Mouse (Mus musculus) forebrain, embryonic 12.5 days (tissue): ENCODE results near the gene Etnk1. TPM values are rescaled to one million over a fixed set of nuclear protein-coding genes. Genes with fewer than 3 reads are reported as not detected.
A peak's percentile ranks its signal among the peaks of the same experiment; 100 is the strongest.
"Not testable (repeated sequence)": the region's sequence is repeated elsewhere in the genome, so short reads cannot be mapped to it uniquely, and the experiment has no call there.

Experiments used
- ATAC-seq: fragments of 200-750 bp; cut with Nextera tagmentation; 2 replicates; pipeline ENCODE4 v1.8.0; 2017; ENCODE audit warnings: moderate TSS enrichment; ENCODE audit not compliant: low FRiP score
- H3K27ac ChIP-seq: fragments of 300-500 bp; sonication (generic); 2 replicates; pipeline ENCODE4 v1.5.1; 2016; ENCODE audit warnings: mild to moderate bottlenecking
- H3K27me3 ChIP-seq: fragments of 300-500 bp; sonication (generic); 2 replicates; pipeline ENCODE4 v1.6.1; 2016; ENCODE audit warnings: mild to moderate bottlenecking
- H3K36me3 ChIP-seq: fragments of 300-500 bp; sonication (generic); replicated peaks from 2 replicates; pipeline ENCODE4 v1.6.1; 2016; ENCODE audit warnings: mild to moderate bottlenecking
- H3K4me1 ChIP-seq: fragments of 300-500 bp; sonication (generic); 2 replicates; pipeline ENCODE4 v1.6.1; 2016
- H3K4me2 ChIP-seq: fragments of 300-500 bp; sonication (generic); 2 replicates; pipeline ENCODE4 v1.6.1; 2016; ENCODE audit warnings: mild to moderate bottlenecking, moderate library complexity
- H3K4me3 ChIP-seq: fragments of 300-500 bp; sonication (generic); replicated peaks from 2 replicates; pipeline ENCODE4 v1.5.1; 2016; ENCODE audit warnings: mild to moderate bottlenecking
- H3K9ac ChIP-seq: fragments of 300-500 bp; sonication (generic); 2 replicates; pipeline ENCODE4 v1.6.1; 2016; ENCODE audit warnings: mild to moderate bottlenecking
- H3K9me3 ChIP-seq: fragments of 300-500 bp; sonication (generic); 2 replicates; pipeline ENCODE4 v1.6.1; 2016
- WGBS: fragments of 180-500 bp; shearing (Covaris S2); methylation state at CpG from one replicate; pipeline ENCODE4 v1.1.7; 2016; 5-methylcytosine and 5-hydroxymethylcytosine counted together
- polyA plus RNA-seq: library from polyadenylated mRNA; unstranded; fragments of >200 nt; fragmentation: Nextera tagmentation; extraction: Ambion mirVana; gene quantifications from 2 replicates; pipeline ENCODE4 v1.2.1, GENCODE M21; 2016

The Etnk1 gene
- polyA plus RNA-seq, 1 experiment from 2014 or later, result 33.9 TPM

DNA sequence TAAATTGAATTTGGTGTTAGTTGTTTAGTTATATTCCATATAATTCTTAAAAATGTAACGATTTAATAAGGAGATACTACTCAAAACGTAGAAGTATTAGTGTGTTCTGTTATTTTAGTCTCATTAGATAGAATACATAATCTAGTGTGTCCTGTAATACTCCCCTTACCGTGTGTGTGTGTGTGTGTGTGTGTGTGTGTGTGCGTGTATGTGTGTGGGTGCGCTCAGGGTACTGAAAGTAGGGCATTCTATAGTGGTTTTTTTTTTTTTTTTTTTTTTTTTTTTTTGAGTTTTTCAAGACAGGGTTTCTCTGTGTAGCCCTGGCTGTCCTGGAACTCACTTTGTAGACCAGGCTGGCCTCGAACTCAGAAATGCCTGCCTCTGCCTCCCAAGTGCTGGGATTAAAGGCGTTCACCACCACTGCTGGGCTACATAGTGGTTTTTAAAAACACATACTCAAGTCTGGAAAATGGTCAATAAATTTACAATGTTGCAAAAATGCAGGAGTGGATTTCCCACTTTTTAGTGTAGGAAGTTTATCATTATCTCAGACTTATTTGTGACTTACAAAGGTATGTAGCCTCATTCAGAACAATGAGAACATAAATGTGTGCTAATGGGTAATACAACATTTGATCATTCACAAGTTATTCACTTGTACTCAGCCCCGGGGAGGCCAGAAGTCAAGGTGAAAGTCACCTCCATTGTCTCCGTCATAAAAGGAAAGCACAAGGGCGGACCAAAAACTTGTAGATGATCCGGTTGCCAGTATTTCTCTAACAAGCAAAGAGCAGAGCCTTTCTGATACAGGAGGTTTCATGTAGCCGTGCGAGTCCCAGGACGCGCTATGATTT lies 1.4 kb upstream of the Etnk1 start:
- H3K9me3 ChIP-seq, result no peaks in the 10 kb centered on the region
- H3K4me2 ChIP-seq, result peak overlapping the region; percentile 85
- no peaks in the 10 kb centered on the region for H3K27me3 ChIP-seq
- no peaks in the 10 kb centered on the region for H3K36me3 ChIP-seq
- H3K27ac ChIP-seq, result no peak overlapping the region
- H3K9ac ChIP-seq, result no peak overlapping the region
- ATAC-seq, result no peak
- no peak overlapping the region; the same call in 1 of the 2 replicates for H3K4me3 ChIP-seq
- H3K4me1 ChIP-seq, result peaks cover 33% of the 10 kb centered on the region
- WGBS, result 61% methylated on average over 15 of the region's 15 CpGs

DNA sequence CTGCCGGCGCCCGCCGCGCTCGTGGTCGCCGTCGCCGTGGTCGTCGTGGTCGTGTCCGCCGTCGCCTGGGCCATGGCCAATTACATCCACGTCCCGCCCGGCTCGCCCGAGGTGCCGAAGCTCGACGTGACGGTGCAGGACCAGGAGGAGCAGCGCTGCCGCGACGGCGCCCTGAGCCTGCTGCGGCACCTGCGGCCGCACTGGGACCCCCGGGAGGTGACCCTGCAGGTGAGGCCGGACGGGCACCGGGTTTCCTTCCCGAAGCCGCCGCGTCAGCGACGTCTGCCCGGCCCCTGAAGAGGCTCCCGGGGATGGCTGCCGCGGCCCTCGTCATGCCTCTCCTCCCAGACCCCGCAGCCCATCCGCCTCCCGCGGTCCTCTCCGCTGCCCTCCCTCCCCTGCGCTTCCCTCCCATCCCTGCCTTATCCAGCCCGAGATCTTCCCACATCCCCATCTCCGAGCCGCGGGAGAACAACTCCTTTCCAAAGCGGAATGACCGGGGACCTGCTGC lies 443 bp downstream of the Etnk1 start:
- 0 out of 2 replicates have a peak, but pooled peaks cover 6% of the 10 kb centered on the region for H3K36me3 ChIP-seq
- no peaks in the 10 kb centered on the region for H3K9me3 ChIP-seq
- under 1% methylated on average over 55 of the region's 60 CpGs for WGBS
- peak overlapping the region; percentile 85 for H3K4me2 ChIP-seq
- ATAC-seq, result peak; percentile 71
- peaks cover 33% of the 10 kb centered on the region for H3K4me1 ChIP-seq
- H3K27ac ChIP-seq, result peak overlapping the region; percentile 92
- H3K4me3 ChIP-seq, result peak overlapping the region; percentile 88
- peak overlapping the region; percentile 83 for H3K9ac ChIP-seq
- no peaks in the 10 kb centered on the region for H3K27me3 ChIP-seq

- H3K9ac ChIP-seq, result peak overlapping the region; percentile 83
- no peaks in the 10 kb centered on the region for H3K27me3 ChIP-seq
- H3K4me1 ChIP-seq, result peaks cover 33% of the 10 kb centered on the region
- 34% methylated on average over 6 of the region's 6 CpGs for WGBS
- peak overlapping the region; percentile 85 for H3K4me2 ChIP-seq
- H3K9me3 ChIP-seq, result no peaks in the 10 kb centered on the region
- no peak for ATAC-seq
- peak overlapping the region; percentile 88 for H3K4me3 ChIP-seq
- peaks cover 11% of the 10 kb centered on the region for H3K36me3 ChIP-seq
- H3K27ac ChIP-seq, result no peak overlapping the region; the same call in 1 of the 2 replicates
Measured at GRCm38 (mm10) chr6:143167981-143168674, 1.1 kb downstream of the Etnk1 start.

- H3K27ac ChIP-seq, result no peak overlapping the region
- H3K4me3 ChIP-seq, result no peak overlapping the region
- 81% methylated on average over 4 of the region's 4 CpGs for WGBS
- H3K27me3 ChIP-seq, result no peaks in the 10 kb centered on the region
- H3K9me3 ChIP-seq, result no peaks in the 10 kb centered on the region
- no peak for ATAC-seq
- H3K36me3 ChIP-seq, result peaks cover 12% of the 10 kb centered on the region
- H3K4me2 ChIP-seq, result peak overlapping the region; percentile 8; the same call in 1 of the 2 replicates
- no peak overlapping the region for H3K9ac ChIP-seq
- peaks cover 33% of the 10 kb centered on the region for H3K4me1 ChIP-seq
Measured at GRCm38 (mm10) chr6:143169385-143169784, 2.4 kb downstream of the Etnk1 start.

DNA sequence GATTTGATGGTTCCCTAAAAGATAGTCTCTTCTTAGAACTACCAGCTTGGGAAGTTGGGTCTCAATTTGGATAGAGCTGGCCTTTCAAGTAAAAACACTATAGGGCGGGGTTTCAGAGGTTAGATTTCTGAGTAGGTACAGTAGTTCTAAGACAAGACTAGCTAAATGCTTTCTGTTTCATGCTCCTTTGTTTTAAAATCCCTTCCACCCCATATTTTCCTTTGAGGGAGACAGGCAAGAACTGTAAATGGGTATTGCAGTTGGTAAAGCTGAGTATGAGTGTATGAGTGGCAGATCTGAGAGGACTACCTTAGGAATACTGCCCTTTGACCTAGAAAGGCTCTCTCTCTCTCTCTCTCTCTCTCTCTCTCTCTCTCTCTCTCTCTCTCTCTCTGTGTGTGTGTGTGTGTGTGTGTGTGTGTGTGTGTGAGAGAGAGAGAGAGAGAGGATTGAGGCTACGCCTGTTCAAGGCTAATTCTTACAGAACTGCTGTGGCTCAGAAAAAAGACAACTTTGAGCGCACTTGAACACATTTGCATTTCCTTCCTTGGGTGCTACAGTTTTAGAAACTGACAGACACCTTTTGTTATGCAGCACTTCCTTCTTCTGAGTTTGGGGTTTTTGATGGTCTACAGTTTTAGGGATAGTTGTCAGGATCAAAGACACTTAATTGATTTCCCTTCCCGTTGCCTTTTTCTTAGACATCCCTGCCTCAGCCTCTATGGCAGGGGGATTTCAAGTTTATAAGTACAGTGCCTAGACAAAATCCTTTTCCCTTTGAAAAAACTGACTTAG lies 3.3 kb downstream of the Etnk1 start:
- Histone ChIP-seq H3K4me1 (peaks cover 38% of the 10 kb centered on the region), H3K9me3 (no peaks in the 10 kb centered on the region), H3K4me2 (no peak overlapping the region), H3K27ac (no peak overlapping the region), H3K9ac (no peak overlapping the region), H3K4me3 (no peak overlapping the region), H3K27me3 (no peaks in the 10 kb centered on the region), H3K36me3 (peaks cover 12% of the 10 kb centered on the region)
- no peak for ATAC-seq
- 82% methylated on average over 4 of the region's 4 CpGs for WGBS

DNA sequence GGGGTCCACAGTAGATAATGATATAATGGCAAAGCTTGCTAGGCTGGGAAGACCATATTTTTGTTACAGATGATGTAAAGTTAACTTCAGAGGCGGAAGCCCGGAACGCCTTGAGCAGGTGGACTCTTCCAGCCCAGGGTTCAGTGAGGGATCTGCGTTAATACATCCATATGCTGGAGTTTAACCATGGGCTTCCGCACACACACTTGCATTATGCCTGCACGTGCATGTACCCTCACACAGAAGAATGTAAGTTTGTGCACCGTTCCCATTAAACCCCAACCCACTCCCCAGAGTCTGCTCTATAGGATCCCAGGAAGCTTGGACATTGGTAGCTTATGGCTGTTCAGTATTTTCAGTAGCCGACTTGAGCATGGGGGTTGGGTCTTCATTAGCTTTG lies 4.0 kb downstream of the Etnk1 start:
- Histone ChIP-seq H3K4me3 (no peak overlapping the region), H3K36me3 (peaks cover 12% of the 10 kb centered on the region), H3K4me2 (no peak overlapping the region), H3K27me3 (no peaks in the 10 kb centered on the region), H3K9ac (no peak overlapping the region), H3K9me3 (no peaks in the 10 kb centered on the region), H3K27ac (no peak overlapping the region), H3K4me1 (peaks cover 36% of the 10 kb centered on the region)
- ATAC-seq, result no peak
- 91% methylated on average over 8 of the region's 8 CpGs for WGBS

DNA sequence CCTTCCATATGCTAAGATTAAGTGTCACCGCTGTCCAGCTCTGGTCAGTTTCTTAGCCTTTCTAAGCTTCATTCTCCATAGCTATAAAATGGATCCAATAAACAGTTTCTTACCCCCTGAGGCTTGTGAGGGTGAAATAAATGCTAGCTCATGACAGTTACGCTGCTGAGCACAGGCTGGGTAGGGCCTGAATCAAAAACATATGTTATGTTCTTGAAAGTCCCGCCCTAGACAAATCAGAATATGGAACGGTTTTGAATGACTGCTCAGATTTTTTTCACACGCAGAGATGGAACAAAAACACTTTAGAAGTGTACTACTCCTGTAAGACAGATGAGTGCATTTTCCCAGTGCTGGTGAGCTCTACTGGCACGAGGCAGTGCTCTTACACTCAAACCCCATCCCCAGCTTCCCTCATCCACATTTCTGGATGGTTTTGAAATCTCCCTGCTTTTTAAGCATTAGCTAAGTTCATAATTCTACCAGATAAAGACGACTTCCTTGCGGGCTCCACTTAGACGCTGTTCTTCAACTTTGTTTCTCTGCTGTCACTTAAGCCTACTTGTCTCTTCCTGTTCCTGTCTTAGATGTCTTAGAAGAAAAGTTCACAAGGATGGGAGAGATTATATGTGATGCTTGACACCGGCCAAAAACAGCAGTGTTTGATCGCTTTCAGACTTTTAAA lies 4.9 kb downstream of the Etnk1 start:
- H3K36me3 ChIP-seq, result peaks cover 12% of the 10 kb centered on the region
- H3K9ac ChIP-seq, result no peak overlapping the region
- no peaks in the 10 kb centered on the region for H3K27me3 ChIP-seq
- H3K27ac ChIP-seq, result no peak overlapping the region
- no peak for ATAC-seq
- no peak overlapping the region for H3K4me3 ChIP-seq
- no peaks in the 10 kb centered on the region for H3K9me3 ChIP-seq
- H3K4me2 ChIP-seq, result no peak overlapping the region
- WGBS, result 87% methylated on average over 11 of the region's 11 CpGs
- H3K4me1 ChIP-seq, result peaks cover 31% of the 10 kb centered on the region

GRCm38 (mm10) chr6:143172683-143173082 lies 5.7 kb downstream of the Etnk1 start:
- H3K27me3 ChIP-seq, H3K9me3 ChIP-seq, H3K27ac ChIP-seq, H3K4me2 ChIP-seq, H3K9ac ChIP-seq, ATAC-seq, H3K4me3 ChIP-seq: not testable (repeated sequence)
- 96% methylated on average over 4 of the region's 4 CpGs for WGBS
- peaks cover 31% of the 10 kb centered on the region for H3K4me1 ChIP-seq
- H3K36me3 ChIP-seq, result peaks cover 14% of the 10 kb centered on the region

GRCm38 (mm10) chr6:143174226-143174625 lies 7.2 kb downstream of the Etnk1 start:
- WGBS, result 99% methylated on average over 4 of the region's 4 CpGs
- no peak overlapping the region for H3K27ac ChIP-seq
- no peaks in the 10 kb centered on the region for H3K9me3 ChIP-seq
- no peaks in the 10 kb centered on the region for H3K27me3 ChIP-seq
- H3K9ac ChIP-seq, result no peak overlapping the region
- H3K4me3 ChIP-seq, result no peak overlapping the region
- ATAC-seq, result no peak
- H3K4me2 ChIP-seq, result no peak overlapping the region
- H3K36me3 ChIP-seq, result peaks cover 14% of the 10 kb centered on the region
- peaks cover 15% of the 10 kb centered on the region for H3K4me1 ChIP-seq

- Histone ChIP-seq H3K4me1 (peaks cover 8% of the 10 kb centered on the region; the same call in 1 of the 2 replicates), H3K27ac (peak overlapping the region; percentile 14; the same call in 1 of the 2 replicates), H3K4me2 (no peak overlapping the region), H3K9me3 (no peaks in the 10 kb centered on the region), H3K9ac (no peak overlapping the region), H3K27me3 (no peaks in the 10 kb centered on the region), H3K4me3 (no peak overlapping the region), H3K36me3 (peaks cover 14% of the 10 kb centered on the region)
- WGBS, result 43% methylated on average over 3 of the region's 3 CpGs
- no peak for ATAC-seq
Measured at GRCm38 (mm10) chr6:143174906-143175656, 8.1 kb downstream of the Etnk1 start.

- no peak overlapping the region for H3K4me2 ChIP-seq
- no peak for ATAC-seq
- H3K36me3 ChIP-seq, result peaks cover 20% of the 10 kb centered on the region
- H3K27ac ChIP-seq, result no peak overlapping the region
- WGBS, result 96% methylated on average over 9 of the region's 9 CpGs
- no peaks in the 10 kb centered on the region for H3K9me3 ChIP-seq
- H3K4me3 ChIP-seq, result no peak overlapping the region
- no peaks in the 10 kb centered on the region for H3K27me3 ChIP-seq
- H3K4me1 ChIP-seq, result peaks cover 5% of the 10 kb centered on the region; the same call in 1 of the 2 replicates
- no peak overlapping the region for H3K9ac ChIP-seq
Measured at GRCm38 (mm10) chr6:143176076-143176475, 9.1 kb downstream of the Etnk1 start.
